Mouse (Mus musculus) lung, adult 2 months (tissue): ENCODE results near the gene Sult3a2.

Source experiments
- CTCF ChIP-seq: fragments of 200-500 bp; IDR thresholded peaks from 2 replicates; pipeline ENCODE4 v1.5.1; 2011; ENCODE audit warnings: mild to moderate bottlenecking, low read length, control low read depth; ENCODE audit not compliant: insufficient read depth
- POLR2A ChIP-seq: fragments of 200-500 bp; IDR thresholded peaks from 2 replicates; pipeline ENCODE4 v1.6.1; 2011; ENCODE audit warnings: low read depth, mild to moderate bottlenecking, control low read depth, low read length, borderline replicate concordance; ENCODE audit errors: extremely low read depth

DNA sequence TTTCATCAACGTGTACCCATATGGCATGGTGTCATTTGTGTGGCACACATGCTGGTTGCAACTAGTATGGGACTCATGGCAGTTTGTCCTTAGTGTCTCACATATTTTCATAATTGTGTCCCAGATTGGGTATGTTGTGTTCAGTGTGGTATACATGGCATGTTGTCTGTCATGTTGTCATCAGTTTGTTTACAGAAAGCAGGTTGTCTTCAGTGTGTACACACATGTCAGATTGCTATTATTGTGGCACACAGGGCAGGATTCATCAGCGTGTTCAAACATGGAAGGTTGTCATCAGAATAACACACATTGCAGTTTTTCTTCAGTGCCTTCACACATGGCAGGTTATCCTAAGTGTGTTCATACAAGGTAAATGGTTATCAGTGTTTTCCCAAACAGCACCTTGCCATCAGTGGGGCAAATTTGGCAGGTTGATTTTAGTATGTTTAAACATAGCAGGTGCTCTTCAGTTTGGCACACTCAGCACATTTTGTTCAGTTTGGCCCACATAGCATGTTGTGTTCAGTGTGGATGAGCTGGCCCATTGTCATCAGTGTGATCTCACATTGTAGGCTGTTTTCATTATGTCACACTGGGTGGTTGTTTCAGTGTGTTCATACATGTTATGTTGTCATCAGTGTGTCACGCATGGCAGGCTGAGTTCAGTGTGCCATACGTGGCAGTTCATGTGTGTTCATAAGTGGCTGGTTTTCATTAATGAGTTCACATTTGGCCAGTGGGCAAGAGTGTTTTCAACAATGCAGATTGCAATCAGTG, 53.9 kb downstream of the Sult3a2 start:
- no peak for TF ChIP-seq CTCF
- no peak for TF ChIP-seq POLR2A
